ENCODE assay signal across 26 mouse cellular contexts in genomic region chr2:77933630-77934029, GRCm38 (mm10). TPM values are rescaled to one million over a fixed set of nuclear protein-coding genes. Genes with fewer than 3 reads are reported as not detected.
A peak's percentile ranks its signal among the peaks of the same experiment; 100 is the strongest.
DNase-seq lines count a peak whose midpoint lies in the region; ATAC-seq and TF ChIP-seq lines count a peak whose summit lies in the region.
"Had no signal": no experiment of that assay in that cellular context is flagged by ENCODE, and none has a peak within 500 bp of the region (broad histone marks: within the 10 kb centered on the region; RNA-seq: fewer than 3 reads in every experiment).

No protein-coding gene starts in this region.

- H3K9ac ChIP-seq in forebrain, embryonic 14.5 days (ENCODE audit: low read length): no peak overlapping the region
- no peak overlapping the region for H3K9ac ChIP-seq in forebrain, embryonic 16.5 days (replicated peaks; ENCODE audit: low read depth, low read length)
- H3K9ac ChIP-seq: heart, embryonic 13.5 days; kidney, embryonic 15.5 days; limb, embryonic 13.5 days; liver, embryonic 12.5 days; midbrain, embryonic 13.5 days; neural tube, embryonic 13.5 days had no signal

- H3K36me3 ChIP-seq in forebrain, embryonic 14.5 days (ENCODE audit: control insufficient read depth, insufficient read depth, low read length): peaks cover 56% of the 10 kb centered on the region
- peaks cover 83% of the 10 kb centered on the region for H3K36me3 ChIP-seq in forebrain, embryonic 10.5 days (replicated peaks)
- H3K36me3 ChIP-seq in forebrain, embryonic 16.5 days (ENCODE audit: control insufficient read depth, insufficient read depth): peaks cover 19% of the 10 kb centered on the region

- H3K9me3 ChIP-seq in forebrain, embryonic 14.5 days (replicated peaks; ENCODE audit: control insufficient read depth, low read length): no peaks in the 10 kb centered on the region
- no peaks in the 10 kb centered on the region for H3K9me3 ChIP-seq in forebrain, embryonic 10.5 days
- H3K9me3 ChIP-seq in forebrain, embryonic 16.5 days (ENCODE audit: control insufficient read depth, low read length): no peaks in the 10 kb centered on the region
- H3K9me3 ChIP-seq: heart, embryonic 13.5 days; kidney, embryonic 15.5 days; limb, embryonic 13.5 days; liver, embryonic 12.5 days; midbrain, embryonic 13.5 days; neural tube, embryonic 13.5 days had no signal

- WGBS in forebrain, embryonic 14.5 days: 49% methylated on average over 2 of the region's 2 CpGs
- 87% methylated on average over 2 of the region's 2 CpGs for WGBS in forebrain, embryonic 10.5 days
- 33% methylated on average over 2 of the region's 2 CpGs for WGBS in forebrain, embryonic 16.5 days
- WGBS in lung, adult 2 months: 79% methylated on average over 2 of the region's 2 CpGs

- peak; percentile 33 for DNase-seq in forebrain, embryonic 14.5 days (ENCODE audit: low spot score)
- DNase-seq in forebrain, embryonic 10.5 days (ENCODE audit: extremely low spot score, low spot score): no peak
- DNase-seq in right cerebral cortex, adult 18-20 months: peak; percentile 40
- DNase-seq in right cerebral cortex, postnatal 14 days: no peak
- DNase-seq in layer of hippocampus, postnatal 36 days: peak; percentile 44 to 59
- DNase-seq in urinary bladder, postnatal 25 days (ENCODE audit: low spot score): no peak
- no peak for DNase-seq in lung, adult 2 months
- DNase-seq: adrenal gland, postnatal 10 days; cerebellum, adult 8-10 months; gastrocnemius, postnatal 25 days; heart, adult 18-20 months; heart, postnatal 14 days; kidney, postnatal 4 days; lung, adult 18-20 months; retina, postnatal 1 day; thymus, adult 18-20 months; thymus, postnatal 36 days had no signal

- H3K4me3 ChIP-seq in forebrain, embryonic 14.5 days (ENCODE audit: low read depth, low read length): no peak overlapping the region
- H3K4me3 ChIP-seq in forebrain, embryonic 10.5 days: no peak overlapping the region
- no peak overlapping the region for H3K4me3 ChIP-seq in forebrain, embryonic 16.5 days (replicated peaks; ENCODE audit: low read length)
- no peak overlapping the region for H3K4me3 ChIP-seq in lung, adult 2 months (replicated peaks; ENCODE audit: extremely low read depth, low read depth, low read length)
- H3K4me3 ChIP-seq: heart, embryonic 13.5 days; kidney, embryonic 15.5 days; limb, embryonic 13.5 days; liver, embryonic 12.5 days; midbrain, embryonic 13.5 days; neural tube, embryonic 13.5 days had no signal

- no peak for TF ChIP-seq CTCF in lung, adult 2 months (IDR thresholded peaks at IDR 0.05; ENCODE audit: insufficient read depth, low read length)

- no peak overlapping the region for H3K4me2 ChIP-seq in forebrain, embryonic 14.5 days (ENCODE audit: low read length)
- H3K4me2 ChIP-seq in forebrain, embryonic 16.5 days (ENCODE audit: low read length): no peak overlapping the region
- H3K4me2 ChIP-seq: heart, embryonic 13.5 days; kidney, embryonic 15.5 days; limb, embryonic 13.5 days; liver, embryonic 12.5 days; midbrain, embryonic 13.5 days; neural tube, embryonic 13.5 days had no signal

- H3K4me1 ChIP-seq in forebrain, embryonic 14.5 days (ENCODE audit: control insufficient read depth, insufficient read depth, low read length): no peaks in the 10 kb centered on the region
- H3K4me1 ChIP-seq in forebrain, embryonic 10.5 days: no peaks in the 10 kb centered on the region
- no peaks in the 10 kb centered on the region for H3K4me1 ChIP-seq in forebrain, embryonic 16.5 days (replicated peaks; ENCODE audit: control insufficient read depth, insufficient read depth, low read length)
- H3K4me1 ChIP-seq in lung, adult 2 months (ENCODE audit: control insufficient read depth, insufficient read depth, low read length): no peaks in the 10 kb centered on the region
- H3K4me1 ChIP-seq: heart, embryonic 13.5 days; kidney, embryonic 15.5 days; limb, embryonic 13.5 days; liver, embryonic 12.5 days; midbrain, embryonic 13.5 days; neural tube, embryonic 13.5 days had no signal

- H3K27me3 ChIP-seq in forebrain, embryonic 14.5 days (replicated peaks; ENCODE audit: control insufficient read depth, insufficient read depth, low read length): no peaks in the 10 kb centered on the region
- no peaks in the 10 kb centered on the region for H3K27me3 ChIP-seq in forebrain, embryonic 10.5 days (ENCODE audit: poor library complexity, severe bottlenecking)
- H3K27me3 ChIP-seq in forebrain, embryonic 16.5 days (replicated peaks; ENCODE audit: control insufficient read depth, insufficient read depth, low read length): no peaks in the 10 kb centered on the region
- H3K27me3 ChIP-seq: heart, embryonic 13.5 days; kidney, embryonic 15.5 days; limb, embryonic 13.5 days; liver, embryonic 12.5 days; midbrain, embryonic 13.5 days; neural tube, embryonic 13.5 days had no signal

- ATAC-seq in forebrain, embryonic 14.5 days: peak; percentile 48; the same call in 1 of the 2 replicates
- peak; percentile 73 for ATAC-seq in forebrain, embryonic 16.5 days
- ATAC-seq: hindbrain, postnatal 0 days; intestine, embryonic 16.5 days; liver, embryonic 12.5 days; midbrain, embryonic 13.5 days had no signal

- TF ChIP-seq POLR2A in lung, adult 2 months (IDR thresholded peaks at IDR 0.05; ENCODE audit: borderline replicate concordance, extremely low read depth, low read depth, low read length): no peak

- no peak overlapping the region for H3K27ac ChIP-seq in forebrain, embryonic 14.5 days (ENCODE audit: low read depth, low read length)
- H3K27ac ChIP-seq in forebrain, embryonic 10.5 days: no peak overlapping the region
- H3K27ac ChIP-seq in forebrain, embryonic 16.5 days (ENCODE audit: low read length): no peak overlapping the region
- H3K27ac ChIP-seq: heart, embryonic 13.5 days; hindbrain, postnatal 0 days; kidney, embryonic 15.5 days; limb, embryonic 13.5 days; liver, embryonic 12.5 days; midbrain, embryonic 13.5 days; neural tube, embryonic 13.5 days had no signal

RNA-seq across cellular contexts. Expression of gene Cwc22, which starts 12.5 kb away (rescaled TPM):
- polyA plus RNA-seq in forebrain, embryonic 14.5 days (2014; fragmentation: Nextera tagmentation; extraction: Ambion mirVana): 21.7 and 25.1 TPM in 2 replicates
- polyA plus RNA-seq in forebrain, embryonic 10.5 days (2016; fragmentation: Nextera tagmentation; extraction: Ambion mirVana): 41.4 and 43.1 TPM in 2 replicates
- 27.4 and 29.7 TPM in 2 replicates for polyA plus RNA-seq in forebrain, embryonic 16.5 days (2015; fragmentation: Nextera tagmentation; extraction: Ambion mirVana)
- 10 to 100 TPM; 23.0 to 28.7 TPM for total RNA-seq in layer of hippocampus, postnatal 36 days (2021)
- polyA plus RNA-seq in lung, adult 2 months (2012; rRNA removed): 2.5 and 4.9 TPM in 2 replicates

Comparison
In these comparisons a context has a peak if more than half of its experiments do, and no peak if none do; other contexts are left out.
1. DNase-seq: peak in forebrain, embryonic 14.5 days (single experiment), right cerebral cortex, adult 18-20 months (single experiment) and layer of hippocampus, postnatal 36 days (2 of 2); none in forebrain, embryonic 10.5 days (single experiment), right cerebral cortex, postnatal 14 days (single experiment), urinary bladder, postnatal 25 days (single experiment) and lung, adult 2 months (single experiment).